Mouse (Mus musculus) heart, embryonic 15.5 days (tissue): ENCODE results near the gene Iqsec1. TPM values are rescaled to one million over a fixed set of nuclear protein-coding genes. Genes with fewer than 3 reads are reported as not detected.

ENCODE experiments used
- ATAC-seq: fragments of 200-750 bp; cut with Nextera tagmentation; replicated peaks from 2 replicates; pipeline ENCODE4 v1.8.0; 2017; ENCODE audit warnings: low read depth, moderate TSS enrichment; ENCODE audit not compliant: insufficient number of reproducible peaks, insufficient read depth, low FRiP score
- H3K27ac ChIP-seq: fragments of 300-500 bp; sonication (generic); 2 replicates; pipeline ENCODE4 v1.5.1; 2015; ENCODE audit warnings: mild to moderate bottlenecking, inconsistent platforms
- H3K27me3 ChIP-seq: fragments of 300-500 bp; sonication (generic); 2 replicates; pipeline ENCODE4 v1.6.1; 2015; ENCODE audit warnings: inconsistent platforms
- H3K36me3 ChIP-seq: fragments of 300-500 bp; sonication (generic); 2 replicates; pipeline ENCODE4 v1.6.1; 2015; ENCODE audit warnings: mild to moderate bottlenecking, inconsistent platforms
- H3K4me1 ChIP-seq: fragments of 300-500 bp; sonication (generic); replicated peaks from 2 replicates; pipeline ENCODE4 v1.6.1; 2015; ENCODE audit warnings: inconsistent platforms
- H3K4me2 ChIP-seq: fragments of 300-500 bp; sonication (generic); 2 replicates; pipeline ENCODE4 v1.6.1; 2015; ENCODE audit warnings: inconsistent platforms, mild to moderate bottlenecking, moderate library complexity
- H3K4me3 ChIP-seq: fragments of 300-500 bp; sonication (generic); 2 replicates; pipeline ENCODE4 v1.5.1; 2015; ENCODE audit warnings: mild to moderate bottlenecking, inconsistent platforms
- H3K9ac ChIP-seq: fragments of 300-500 bp; sonication (generic); 2 replicates; pipeline ENCODE4 v1.6.1; 2015; ENCODE audit warnings: mild to moderate bottlenecking, inconsistent platforms
- H3K9me3 ChIP-seq: fragments of 300-500 bp; sonication (generic); replicated peaks from 2 replicates; pipeline ENCODE4 v1.6.1; 2016; ENCODE audit warnings: inconsistent platforms
- WGBS: fragments of 180-500 bp; shearing (Covaris S2); methylation state at CpG from one replicate; pipeline ENCODE4 v1.1.7; 2015; ENCODE audit warnings: mixed read lengths; 5-methylcytosine and 5-hydroxymethylcytosine counted together
- polyA plus RNA-seq: library from polyadenylated mRNA; unstranded; fragments of >200 nt; fragmentation: Nextera tagmentation; extraction: Ambion mirVana; gene quantifications from 2 replicates; pipeline ENCODE4 v1.2.1, GENCODE M21; 2015

The Iqsec1 gene
- polyA plus RNA-seq, 1 experiment from 2014 or later = 12.3 TPM

DNA sequence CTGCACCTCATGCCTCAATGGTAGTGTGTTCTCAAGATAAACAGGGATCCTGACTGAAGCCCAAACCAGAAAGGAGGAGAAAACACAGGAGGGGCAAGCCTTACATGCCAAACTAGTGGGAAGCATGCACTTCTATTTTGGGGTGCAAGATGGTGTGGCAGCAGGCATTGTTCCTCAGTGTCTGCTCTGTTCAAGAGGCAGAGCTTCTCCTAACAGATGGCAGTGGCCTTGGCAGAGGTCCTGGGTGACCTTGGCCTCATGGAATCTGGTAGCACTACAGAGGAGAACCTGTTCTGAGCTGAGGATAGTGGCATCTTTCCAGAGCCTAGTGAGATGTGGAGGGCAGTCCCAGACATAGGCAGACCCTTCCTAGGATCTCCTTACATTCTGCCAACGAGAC is 189.4 kb downstream of the Iqsec1 start:
- H3K9ac ChIP-seq = no peak overlapping the region
- H3K36me3 ChIP-seq = no peaks in the 10 kb centered on the region
- peaks cover 43% of the 10 kb centered on the region for H3K4me1 ChIP-seq
- no peaks in the 10 kb centered on the region for H3K27me3 ChIP-seq
- no peak overlapping the region for H3K4me3 ChIP-seq
- ATAC-seq = peak; percentile 32; the same call in 1 of the 2 replicates
- H3K4me2 ChIP-seq = no peak overlapping the region
- no peaks in the 10 kb centered on the region for H3K9me3 ChIP-seq
- H3K27ac ChIP-seq = peak overlapping the region; percentile 58
- WGBS = 67% methylated on average over 1 of the region's 1 CpGs

DNA sequence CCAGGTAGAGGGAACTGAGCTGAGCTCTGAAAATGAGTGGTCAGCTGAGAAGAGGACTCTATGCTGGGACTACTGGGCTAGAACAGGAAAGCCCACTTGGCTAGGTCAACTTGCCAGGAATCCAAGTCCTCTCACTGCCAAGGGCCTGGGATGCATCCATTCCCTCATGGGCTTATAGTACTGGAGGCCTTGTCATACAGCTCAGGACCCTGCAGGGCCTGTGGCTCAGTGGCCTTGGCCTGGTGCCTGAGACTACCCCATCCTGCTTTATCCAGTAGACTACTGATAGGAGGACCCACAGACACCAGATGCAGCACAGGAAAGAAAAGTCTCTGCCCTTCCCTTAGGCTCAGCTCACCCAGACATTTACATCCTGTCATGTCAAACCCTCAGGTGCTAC is 190.3 kb downstream of the Iqsec1 start:
- Histone ChIP-seq H3K4me3 (no peak overlapping the region), H3K4me2 (no peak overlapping the region), H3K36me3 (no peaks in the 10 kb centered on the region), H3K27me3 (no peaks in the 10 kb centered on the region), H3K9me3 (no peaks in the 10 kb centered on the region), H3K9ac (no peak overlapping the region), H3K4me1 (peaks cover 37% of the 10 kb centered on the region), H3K27ac (peak overlapping the region; percentile 58; the same call in 1 of the 2 replicates)
- ATAC-seq = no peak

DNA sequence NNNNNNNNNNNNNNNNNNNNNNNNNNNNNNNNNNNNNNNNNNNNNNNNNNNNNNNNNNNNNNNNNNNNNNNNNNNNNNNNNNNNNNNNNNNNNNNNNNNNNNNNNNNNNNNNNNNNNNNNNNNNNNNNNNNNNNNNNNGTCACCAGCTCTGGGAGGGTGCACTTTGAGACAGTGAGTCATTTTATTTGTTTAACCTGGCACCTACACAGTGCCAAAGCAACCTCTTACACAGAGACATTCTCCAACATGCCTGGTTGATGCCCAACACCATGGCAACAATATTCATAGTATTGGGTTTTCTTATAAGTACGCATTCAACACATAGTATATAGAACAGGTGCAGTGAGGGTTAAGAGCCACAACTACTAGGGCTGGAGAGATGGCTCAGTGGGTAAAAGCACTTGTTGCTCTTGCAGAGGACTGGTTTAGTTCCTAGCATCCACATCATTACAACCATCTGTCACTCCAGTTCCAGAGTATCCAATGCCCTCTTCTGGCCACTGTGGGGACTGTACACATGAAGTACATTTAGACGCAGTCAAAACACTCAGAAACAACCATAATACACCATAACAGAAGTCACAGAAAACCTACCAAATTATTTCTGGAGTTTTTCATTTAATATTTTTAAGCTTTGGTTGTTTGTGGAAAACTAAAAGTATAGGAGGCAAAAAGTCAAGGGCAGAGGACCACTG is 191.4 kb downstream of the Iqsec1 start:
- H3K9me3 ChIP-seq = no peaks in the 10 kb centered on the region
- H3K4me3 ChIP-seq = no peak overlapping the region
- no peaks in the 10 kb centered on the region for H3K36me3 ChIP-seq
- H3K27me3 ChIP-seq = no peaks in the 10 kb centered on the region
- 96% methylated on average over 2 of the region's 2 CpGs for WGBS
- ATAC-seq = no peak
- H3K27ac ChIP-seq = no peak overlapping the region
- no peak overlapping the region for H3K4me2 ChIP-seq
- peaks cover 29% of the 10 kb centered on the region for H3K4me1 ChIP-seq
- no peak overlapping the region for H3K9ac ChIP-seq

DNA sequence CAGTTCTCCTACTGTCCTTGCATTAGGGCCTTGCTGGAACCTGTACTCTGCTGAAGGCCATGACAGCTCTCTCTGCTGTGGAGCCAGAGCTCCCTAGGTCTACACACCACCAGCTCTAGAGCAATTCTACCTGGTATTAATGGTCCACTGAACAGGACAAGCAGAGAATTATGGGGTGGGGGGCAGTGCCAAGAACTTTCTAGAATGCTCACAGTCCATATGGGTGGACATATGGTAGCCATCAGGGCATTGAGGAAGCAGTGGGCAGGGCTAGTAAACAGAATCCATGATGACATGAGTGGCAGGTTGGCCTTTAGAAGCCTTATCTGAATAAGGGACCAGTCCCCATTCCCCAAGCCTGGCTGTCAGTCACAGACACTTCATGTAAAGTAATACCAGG is 197.6 kb downstream of the Iqsec1 start:
- no peak overlapping the region for H3K4me2 ChIP-seq
- peaks cover 8% of the 10 kb centered on the region for H3K4me1 ChIP-seq
- H3K9ac ChIP-seq = no peak overlapping the region
- ATAC-seq = no peak
- H3K36me3 ChIP-seq = no peaks in the 10 kb centered on the region
- H3K4me3 ChIP-seq = no peak overlapping the region
- H3K9me3 ChIP-seq = no peaks in the 10 kb centered on the region
- H3K27me3 ChIP-seq = no peaks in the 10 kb centered on the region
- no peak overlapping the region for H3K27ac ChIP-seq

DNA sequence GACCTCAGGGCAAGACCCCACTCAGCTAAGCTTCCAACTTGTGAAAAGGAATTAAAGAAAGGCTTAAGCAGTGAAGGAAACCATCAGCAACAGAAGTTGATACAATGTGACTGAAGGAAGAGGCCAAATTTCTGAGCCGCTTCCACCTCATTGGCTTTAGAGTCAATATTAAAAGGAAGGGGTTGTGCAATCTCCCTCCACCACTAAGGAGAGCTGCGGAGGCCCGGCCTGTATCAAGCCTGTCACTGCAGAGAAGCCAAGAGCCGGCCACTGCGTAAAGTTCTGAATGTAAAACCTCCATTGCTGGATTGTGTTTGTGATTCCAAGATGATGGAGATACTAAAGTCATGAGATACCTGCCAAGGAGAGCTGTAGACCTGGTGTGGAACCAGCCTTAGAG is 199.0 kb downstream of the Iqsec1 start:
- no peaks in the 10 kb centered on the region for H3K27me3 ChIP-seq

DNA sequence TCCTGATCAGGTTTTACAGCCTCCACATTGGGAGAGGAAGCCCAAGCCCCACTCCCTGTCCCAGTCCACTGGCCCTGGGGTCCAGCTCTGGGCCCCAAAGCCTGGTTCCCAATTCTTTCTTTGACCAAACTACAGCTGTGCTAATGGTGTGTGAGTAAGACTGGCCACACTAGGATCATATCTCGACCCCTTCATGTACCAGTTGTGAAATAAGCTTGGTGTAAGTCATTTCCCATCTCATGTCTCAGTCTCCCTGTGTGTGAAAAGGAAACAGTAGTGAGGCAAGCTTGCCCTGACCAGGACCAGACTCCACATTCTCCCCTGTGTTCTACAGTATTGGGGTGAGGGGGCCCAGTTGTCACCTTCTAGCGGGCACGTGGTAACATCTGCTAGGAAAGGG is 200.9 kb downstream of the Iqsec1 start:
- no peak for ATAC-seq
- Histone ChIP-seq H3K9ac (no peak overlapping the region), H3K4me3 (no peak overlapping the region), H3K4me2 (no peak overlapping the region), H3K36me3 (no peaks in the 10 kb centered on the region), H3K4me1 (peaks cover 16% of the 10 kb centered on the region), H3K27me3 (no peaks in the 10 kb centered on the region), H3K9me3 (no peaks in the 10 kb centered on the region), H3K27ac (no peak overlapping the region)
- WGBS = 93% methylated on average over 3 of the region's 3 CpGs

More for the DNA sequence above, 199.0 kb downstream of the Iqsec1 start:
- Histone ChIP-seq H3K9ac (no peak overlapping the region), H3K9me3 (no peaks in the 10 kb centered on the region), H3K36me3 (no peaks in the 10 kb centered on the region), H3K4me2 (no peak overlapping the region), H3K27ac (no peak overlapping the region), H3K4me1 (peaks cover 8% of the 10 kb centered on the region), H3K4me3 (no peak overlapping the region)
- 82% methylated on average over 5 of the region's 5 CpGs for WGBS
- no peak for ATAC-seq

DNA sequence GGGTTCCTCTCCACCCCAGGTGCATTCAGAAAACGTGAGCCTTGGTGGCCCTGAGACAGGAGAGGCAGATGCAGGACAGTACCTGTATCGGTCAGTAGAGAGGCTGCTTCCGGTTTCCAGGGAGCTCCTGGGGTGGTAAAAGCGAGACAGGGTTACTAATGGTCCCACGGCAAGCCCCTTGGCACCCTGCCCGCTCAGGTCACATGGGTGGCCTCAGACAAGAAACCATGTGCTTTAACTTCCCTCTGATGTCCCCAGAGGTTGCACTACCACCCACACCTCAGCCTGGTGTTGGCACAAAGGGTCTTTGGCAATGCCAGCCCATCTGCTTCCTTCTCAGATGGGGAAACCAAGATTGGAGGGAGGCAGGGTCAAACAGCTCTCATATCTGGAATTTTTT is 201.4 kb downstream of the Iqsec1 start:
- no peaks in the 10 kb centered on the region for H3K27me3 ChIP-seq

DNA sequence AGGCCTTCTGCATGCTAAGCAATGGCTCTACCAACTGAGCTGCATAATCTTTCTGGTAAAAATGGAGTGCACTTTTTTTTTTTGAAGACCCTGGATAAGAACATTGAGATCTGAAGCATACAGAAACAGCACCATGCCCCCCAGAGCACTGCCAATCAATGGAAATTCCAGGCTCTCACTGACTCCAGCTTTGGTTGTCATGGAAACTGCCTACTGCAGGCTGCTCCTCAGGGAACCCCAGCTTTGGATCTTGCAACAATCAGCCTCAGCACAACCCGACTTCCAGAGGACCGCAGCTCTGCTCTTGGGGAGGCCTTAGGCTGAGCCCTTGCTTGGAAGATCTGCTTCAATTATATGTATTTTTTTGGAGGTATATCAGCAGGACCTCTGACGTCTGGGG is 201.9 kb downstream of the Iqsec1 start:
- Histone ChIP-seq H3K36me3 (no peaks in the 10 kb centered on the region), H3K4me3 (no peak overlapping the region), H3K9me3 (no peaks in the 10 kb centered on the region), H3K27me3 (no peaks in the 10 kb centered on the region), H3K9ac (no peak overlapping the region), H3K4me2 (no peak overlapping the region), H3K4me1 (peaks cover 26% of the 10 kb centered on the region), H3K27ac (no peak overlapping the region)
- no peak for ATAC-seq
- WGBS = 63% methylated on average over 3 of the region's 3 CpGs

More for the DNA sequence above, 201.4 kb downstream of the Iqsec1 start:
- Histone ChIP-seq H3K4me2 (no peak overlapping the region), H3K4me3 (no peak overlapping the region), H3K36me3 (no peaks in the 10 kb centered on the region), H3K9ac (no peak overlapping the region), H3K27ac (no peak overlapping the region), H3K4me1 (peaks cover 22% of the 10 kb centered on the region), H3K9me3 (no peaks in the 10 kb centered on the region)
- WGBS = 51% methylated on average over 6 of the region's 6 CpGs
- no peak for ATAC-seq

DNA sequence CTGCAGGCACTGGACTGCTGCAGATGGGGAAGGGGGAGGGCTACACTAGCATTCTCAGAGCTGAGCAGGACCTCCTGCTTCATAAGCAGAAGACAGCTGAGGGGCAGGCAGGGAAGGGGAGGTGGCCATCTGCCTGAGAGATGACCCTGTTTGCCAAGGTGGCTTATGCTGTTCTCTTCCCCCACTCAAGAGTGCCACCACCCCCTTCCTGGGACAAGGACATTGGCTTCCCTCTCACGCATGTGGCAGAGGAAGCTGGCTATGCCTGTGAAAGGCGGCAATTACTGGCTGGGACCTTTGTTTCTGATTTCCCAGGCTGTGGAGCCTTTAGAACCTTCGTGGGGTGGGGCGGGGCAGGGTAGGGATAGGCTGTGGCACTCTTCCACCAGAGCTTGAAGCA is 204.5 kb downstream of the Iqsec1 start:
- 64% methylated on average over 4 of the region's 4 CpGs for WGBS
- Histone ChIP-seq H3K36me3 (no peaks in the 10 kb centered on the region), H3K4me2 (no peak overlapping the region), H3K9ac (no peak overlapping the region), H3K9me3 (no peaks in the 10 kb centered on the region), H3K27me3 (no peaks in the 10 kb centered on the region), H3K4me1 (peaks cover 40% of the 10 kb centered on the region), H3K4me3 (no peak overlapping the region), H3K27ac (no peak overlapping the region)
- ATAC-seq = no peak

DNA sequence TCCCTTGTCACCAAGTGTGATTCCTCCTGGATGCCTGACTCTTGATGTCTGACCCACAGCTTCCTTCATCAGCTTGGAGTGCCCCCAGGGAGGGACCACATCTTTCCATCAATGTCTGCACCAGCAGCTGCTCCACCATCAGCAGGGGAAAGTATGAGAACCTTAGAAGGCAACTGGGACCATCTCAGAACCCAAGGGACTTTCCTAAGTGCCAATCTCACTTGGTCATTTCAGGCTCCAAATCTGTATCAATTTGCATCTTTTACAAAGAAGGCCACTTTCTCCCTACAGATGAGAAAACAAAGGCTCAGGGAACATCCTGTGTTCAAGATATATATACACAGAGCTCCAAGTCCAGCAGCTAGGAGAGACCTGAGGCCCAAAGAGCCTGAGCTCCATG is 205.3 kb downstream of the Iqsec1 start:
- no peaks in the 10 kb centered on the region for H3K9me3 ChIP-seq
- no peaks in the 10 kb centered on the region for H3K27me3 ChIP-seq
- ATAC-seq = no peak
- H3K27ac ChIP-seq = no peak overlapping the region
- H3K4me1 ChIP-seq = peaks cover 40% of the 10 kb centered on the region
- H3K9ac ChIP-seq = no peak overlapping the region
- H3K36me3 ChIP-seq = no peaks in the 10 kb centered on the region
- H3K4me3 ChIP-seq = no peak overlapping the region
- no peak overlapping the region for H3K4me2 ChIP-seq

DNA sequence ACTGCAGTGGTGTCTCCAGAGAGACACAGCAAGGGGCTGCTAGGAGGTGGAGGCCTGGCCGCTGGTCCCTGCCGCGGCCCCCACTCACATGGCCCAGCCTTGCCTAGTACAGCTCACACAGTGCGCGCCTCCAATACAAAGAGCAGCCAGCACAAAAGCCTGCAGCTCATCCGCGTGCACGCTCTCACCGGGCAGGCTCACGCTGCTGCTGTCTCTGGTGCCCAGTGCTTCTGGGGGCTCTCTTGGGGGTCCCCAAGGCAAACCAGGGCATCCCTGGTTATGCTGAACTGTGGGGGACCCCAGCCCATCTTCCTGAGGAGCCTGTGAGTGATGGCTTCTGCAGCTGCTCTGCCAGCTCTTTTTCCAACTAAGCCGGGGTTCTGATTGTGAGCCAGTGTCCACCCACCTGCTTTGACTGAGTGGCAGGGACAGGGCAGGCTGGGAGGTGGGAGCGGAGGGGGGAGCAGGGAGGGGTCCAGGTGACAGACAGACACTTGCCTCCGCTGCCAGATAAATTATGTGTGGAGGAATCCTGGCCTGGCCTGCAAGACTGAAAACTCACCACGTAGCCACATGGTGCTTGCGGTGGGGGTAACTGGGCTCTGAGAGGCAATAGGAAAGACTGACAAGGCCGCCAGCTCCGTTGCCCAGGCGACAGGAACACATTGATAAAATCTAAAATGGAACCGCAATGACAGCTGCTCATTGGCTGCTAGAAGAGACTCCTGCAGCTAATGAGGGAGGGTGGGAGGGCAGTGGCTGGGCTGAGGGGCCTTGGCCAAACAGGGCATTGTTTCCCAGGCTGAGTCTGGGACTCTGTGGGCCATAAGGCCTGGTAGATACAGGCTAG is 206.3 kb downstream of the Iqsec1 start:
- peaks cover 40% of the 10 kb centered on the region for H3K4me1 ChIP-seq

More for the DNA sequence above, 206.3 kb downstream of the Iqsec1 start:
- Histone ChIP-seq H3K27ac (peak overlapping the region; percentile 45; the same call in 1 of the 2 replicates), H3K9ac (no peak overlapping the region; the same call in 1 of the 2 replicates), H3K4me3 (no peak overlapping the region), H3K36me3 (no peaks in the 10 kb centered on the region), H3K4me2 (peak overlapping the region; percentile 11), H3K27me3 (no peaks in the 10 kb centered on the region), H3K9me3 (no peaks in the 10 kb centered on the region)
- ATAC-seq = peak; percentile 56; the same call in 1 of the 2 replicates
- 44% methylated on average over 19 of the region's 19 CpGs for WGBS
